Mouse (Mus musculus) frontal cortex, postnatal 14 days (tissue): ENCODE measurements around the gene Usp15.

ENCODE experiments used
- DNase-seq, 2 experiments: peaks; one replicate each; pipeline ENCODE4 v3.0.0; 2022; ENCODE audit warnings: low spot score in 2 of 2

The Usp15 gene

GRCm38 (mm10) chr10:123175771-123176170 lies 21.0 kb downstream of the Usp15 start:
- DNase-seq = no peak

- DNase-seq = no peak
Observed at GRCm38 (mm10) chr10:123170898-123171297, 25.9 kb downstream of the Usp15 start.

GRCm38 (mm10) chr10:123165542-123165941 lies 31.3 kb downstream of the Usp15 start:
- no peak for DNase-seq

GRCm38 (mm10) chr10:123160508-123160907 lies 36.3 kb downstream of the Usp15 start:
- DNase-seq = no peak

- no peak for DNase-seq
Observed at GRCm38 (mm10) chr10:123159316-123159715, 37.5 kb downstream of the Usp15 start.

- DNase-seq = no peak
Observed at GRCm38 (mm10) chr10:123156392-123156791, 40.4 kb downstream of the Usp15 start.

- no peak for DNase-seq
Observed at GRCm38 (mm10) chr10:123155764-123156163, 41.0 kb downstream of the Usp15 start.

- DNase-seq = no peak
Observed at GRCm38 (mm10) chr10:123153321-123153720, 43.5 kb downstream of the Usp15 start.

- no peak for DNase-seq
Observed at GRCm38 (mm10) chr10:123148025-123148814, 48.6 kb downstream of the Usp15 start.

- DNase-seq = no peak
Observed at GRCm38 (mm10) chr10:123147180-123147579, 49.6 kb downstream of the Usp15 start.

- DNase-seq = no peak
Observed at GRCm38 (mm10) chr10:123146349-123146748, 50.4 kb downstream of the Usp15 start.

GRCm38 (mm10) chr10:123144256-123144655 lies 52.5 kb downstream of the Usp15 start:
- no peak for DNase-seq

GRCm38 (mm10) chr10:123142395-123143050 lies 54.3 kb downstream of the Usp15 start:
- DNase-seq = no peak

GRCm38 (mm10) chr10:123135818-123136217 lies 61.0 kb downstream of the Usp15 start:
- DNase-seq = no peak

- no peak for DNase-seq
Observed at GRCm38 (mm10) chr10:123131487-123131886, 65.3 kb downstream of the Usp15 start.

GRCm38 (mm10) chr10:123120666-123121392 lies 76.0 kb downstream of the Usp15 start:
- no peak for DNase-seq

GRCm38 (mm10) chr10:123116861-123117260 lies 79.9 kb downstream of the Usp15 start:
- DNase-seq = no peak

- no peak for DNase-seq
Observed at GRCm38 (mm10) chr10:123113466-123113865, 83.3 kb downstream of the Usp15 start.

- no peak for DNase-seq
Observed at GRCm38 (mm10) chr10:123112787-123113168, 84.0 kb downstream of the Usp15 start.

- DNase-seq = no peak
Observed at GRCm38 (mm10) chr10:123112056-123112786, 84.6 kb downstream of the Usp15 start.

- no peak for DNase-seq
Observed at GRCm38 (mm10) chr10:123110548-123110947, 86.2 kb downstream of the Usp15 start.

- DNase-seq = no peak
Observed at GRCm38 (mm10) chr10:123108527-123108926, 88.3 kb downstream of the Usp15 start.
